Mouse (Mus musculus) urinary bladder, postnatal 10 days (tissue): ENCODE results near the gene Gm5800.
"Not testable (repeated sequence)": the region's sequence is repeated elsewhere in the genome, so short reads cannot be mapped to it uniquely, and the experiment has no call there.

Experiments used
- DNase-seq: peaks from one replicate; pipeline ENCODE4 v3.0.0; 2022; ENCODE audit warnings: low spot score

Gene Gm5800

GRCm38 (mm10) chr14:51717083-51717482, at the start of gene Gm5800:
Gene Gm5800, minus strand, starts transcription at chr14:51717183.
- DNase-seq = no peak

- DNase-seq = no peak
Measured at GRCm38 (mm10) chr14:51755944-51756343, 39.0 kb upstream of the Gm5800 start.

- no peak for DNase-seq
Measured at GRCm38 (mm10) chr14:51740347-51741170, 23.6 kb upstream of the Gm5800 start.

GRCm38 (mm10) chr14:51739150-51739993, 22.4 kb upstream of the Gm5800 start:
- no peak for DNase-seq

GRCm38 (mm10) chr14:51738411-51739149, 21.6 kb upstream of the Gm5800 start:
- no peak for DNase-seq

- no peak for DNase-seq
Measured at GRCm38 (mm10) chr14:51737967-51738366, 21.0 kb upstream of the Gm5800 start.

GRCm38 (mm10) chr14:51695368-51695767, 21.6 kb downstream of the Gm5800 start, which contains the start of gene Gm17079:
Gene Gm17079, minus strand, starts transcription at chr14:51695468.
- not testable (repeated sequence) for DNase-seq

- no peak for DNase-seq
Measured at GRCm38 (mm10) chr14:51677269-51677668, 39.7 kb downstream of the Gm5800 start.
